Mouse (Mus musculus) T-helper 1 cell (primary cell): ENCODE results near the gene Olfr524.

ENCODE experiments used
- in situ Hi-C: fragments of 300-600 bp; cut with MboI, MseI; formaldehyde crosslinking; loops from one replicate; pipeline ENCODE4 v1.15.1; 2025; ENCODE audit warnings: high pct_unique_total_duplicates

The Olfr524 gene

DNA sequence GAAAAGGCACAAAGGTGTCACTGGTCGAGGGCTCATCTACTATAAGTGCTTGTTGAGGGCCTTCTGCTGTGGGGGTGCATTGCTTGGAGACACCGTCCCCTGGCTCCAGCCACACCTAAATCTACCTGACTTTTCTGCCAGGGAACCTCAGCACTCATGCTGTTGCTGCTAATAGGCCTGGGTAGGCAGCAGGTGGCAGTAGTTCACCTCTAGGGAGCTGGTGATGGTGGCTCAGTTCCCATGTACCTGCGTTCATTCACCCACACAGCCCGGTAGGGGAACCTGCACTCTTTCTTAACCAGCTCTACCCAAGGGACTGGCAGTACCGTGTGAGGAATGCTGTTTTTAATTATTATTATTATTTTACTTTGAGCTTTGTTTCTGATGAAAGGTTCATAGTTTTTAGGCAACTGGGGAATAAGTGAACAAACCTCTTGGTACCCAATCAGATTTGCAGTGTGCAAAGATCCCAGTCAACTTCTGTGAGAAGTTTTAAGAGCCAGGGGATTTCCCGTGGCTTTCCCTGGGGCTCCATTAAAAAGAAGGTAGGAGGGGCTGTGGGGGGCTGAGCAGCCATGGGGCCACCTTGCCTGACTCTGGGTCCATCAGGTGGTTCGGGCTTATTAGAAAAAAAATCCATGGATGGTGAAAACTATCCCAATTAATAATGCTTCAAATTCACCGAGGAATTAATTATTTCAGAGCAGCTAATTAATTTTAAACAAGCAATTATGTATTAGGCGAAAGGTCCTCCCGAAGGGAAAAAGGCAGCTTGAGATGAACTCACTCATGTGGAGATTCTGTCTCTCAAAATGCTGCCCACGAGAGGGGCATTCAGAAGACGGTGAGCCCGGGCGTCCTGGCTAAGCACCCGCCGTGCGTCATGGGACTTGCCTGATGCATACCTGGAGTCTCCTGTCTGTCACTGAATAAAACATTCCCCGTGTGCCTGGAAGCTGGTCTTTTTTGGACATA is 18.8 kb downstream of the Olfr524 start:
- in situ Hi-C loops, result loop anchor here (5.0 kb wide), 1 partner anchor 605 kb away; no protein-coding TSS in a partner anchor

DNA sequence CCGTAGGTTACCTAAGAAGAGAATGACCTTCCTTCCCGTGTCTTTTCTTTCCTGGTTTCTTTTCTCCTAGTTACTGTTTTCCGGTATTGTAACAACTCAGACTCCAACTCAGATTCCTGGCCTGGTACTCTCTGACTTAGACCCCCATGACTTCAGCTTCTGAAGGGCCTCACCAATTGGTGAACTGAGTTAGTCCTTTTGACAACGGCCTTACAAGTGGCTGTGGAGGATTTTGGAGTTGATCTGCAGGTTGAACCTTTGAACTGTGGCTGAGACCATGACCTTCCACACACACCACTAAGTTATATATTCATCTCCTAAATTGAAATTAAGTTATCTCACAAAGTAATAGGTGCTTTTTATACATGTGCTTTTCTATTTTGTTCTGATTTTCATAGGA is 21.6 kb downstream of the Olfr524 start:
- in situ Hi-C loops, result no loop called here

DNA sequence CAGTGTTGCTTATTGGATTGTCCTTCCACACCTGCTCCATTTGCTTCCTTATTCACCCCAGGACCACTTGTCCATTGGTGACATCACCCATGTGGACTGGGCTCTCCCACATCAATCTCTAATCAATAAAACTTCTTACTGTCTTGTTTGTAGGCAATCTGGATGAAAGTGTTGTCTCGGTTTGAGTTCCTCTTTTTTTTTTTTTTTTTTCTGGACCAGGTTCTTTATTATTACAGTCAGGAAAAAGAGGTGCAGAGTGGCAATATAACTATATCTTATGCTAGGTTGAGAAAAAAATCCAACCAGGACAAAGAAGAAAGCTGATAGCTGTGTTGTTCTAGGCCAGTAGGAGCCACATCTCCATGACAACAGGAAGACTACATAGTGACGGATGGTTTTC is 25.1 kb downstream of the Olfr524 start:
- in situ Hi-C loops, result no loop called here

DNA sequence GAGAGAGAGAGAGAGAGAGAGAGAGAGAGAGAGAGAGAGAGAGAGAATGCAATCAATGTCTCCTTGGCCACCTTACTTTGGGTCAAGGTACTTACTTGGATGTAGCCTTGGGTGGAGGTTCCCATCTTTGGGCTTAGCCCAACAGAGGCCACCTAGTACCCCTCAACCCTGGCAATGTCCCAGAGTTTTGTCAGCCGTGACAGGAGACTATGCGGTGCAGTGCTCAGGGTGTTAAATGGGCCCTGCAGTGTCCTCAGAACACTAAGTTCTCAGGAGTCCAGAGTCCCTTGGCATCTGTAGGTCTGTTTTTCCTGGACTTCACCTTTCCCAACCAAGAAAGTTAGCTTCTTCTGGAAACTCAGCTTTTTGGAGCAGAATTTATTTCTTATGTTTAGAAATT is 26.6 kb downstream of the Olfr524 start:
- in situ Hi-C loops, result loop anchor here (5.0 kb wide), 1 partner anchor 633 kb away; no protein-coding TSS in a partner anchor

DNA sequence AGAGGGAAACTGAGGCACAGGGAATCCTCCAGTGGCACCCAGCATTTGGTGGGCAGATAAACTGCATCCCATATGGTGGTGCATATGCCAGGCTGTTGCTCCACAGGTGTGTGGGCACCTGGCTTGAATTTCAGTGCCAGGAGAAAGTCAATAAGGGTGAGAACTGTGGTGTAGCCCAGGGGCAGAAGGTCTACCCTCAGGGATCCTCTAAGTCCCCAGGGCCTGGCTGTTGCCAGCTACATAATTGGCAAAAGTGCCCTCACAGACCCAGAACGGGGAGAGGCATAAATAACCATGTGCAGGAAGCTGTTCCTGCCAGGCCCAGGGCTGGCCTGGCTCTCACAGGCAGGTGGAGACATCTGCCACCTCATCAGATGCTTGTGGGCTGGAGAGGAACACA is 32.8 kb downstream of the Olfr524 start, which contains the start of gene Olfr523:
Gene Olfr523 (plus strand): TSS at position 282 of the 400 bp plus-strand sequence.
- in situ Hi-C loops, result no loop called here

DNA sequence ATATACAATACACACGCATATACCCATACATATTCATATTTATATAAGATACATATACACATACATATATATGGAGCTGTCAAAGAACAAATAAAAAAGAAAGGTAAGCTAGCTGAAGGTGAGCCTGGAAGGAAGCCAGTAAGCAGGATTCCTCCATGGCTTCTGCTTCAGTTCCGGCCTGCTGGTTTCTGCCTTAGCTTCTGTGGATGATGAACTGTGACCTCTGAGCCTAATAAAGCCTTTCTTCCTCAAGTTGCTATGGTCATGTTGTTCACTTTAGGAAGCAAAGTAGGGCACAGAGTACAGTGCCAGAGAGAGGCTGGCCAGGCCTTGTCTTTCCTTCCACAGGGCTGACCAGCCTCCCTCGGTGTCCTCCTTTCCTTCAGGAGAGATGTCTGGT is 34.9 kb downstream of the Olfr524 start:
- in situ Hi-C loops, result no loop called here

DNA sequence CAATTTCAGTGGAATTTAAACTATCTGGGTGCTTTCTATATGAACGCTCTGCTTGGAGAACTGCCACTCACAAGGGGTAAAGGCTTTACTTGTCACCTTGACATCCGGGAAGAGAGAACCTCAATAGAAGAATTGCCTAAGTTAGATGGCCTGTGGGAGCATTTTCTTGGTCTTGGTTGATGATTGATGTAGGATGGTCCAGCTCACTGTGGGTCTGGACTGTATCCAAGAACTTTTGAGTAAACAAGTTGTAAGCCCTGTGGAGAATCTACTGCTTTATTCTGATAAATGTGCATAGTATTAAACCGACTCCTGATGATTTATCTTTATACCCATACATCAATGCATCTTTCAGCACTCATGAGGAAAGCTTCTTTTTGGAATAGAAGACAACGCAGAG is 36.4 kb downstream of the Olfr524 start:
- in situ Hi-C loops, result no loop called here

DNA sequence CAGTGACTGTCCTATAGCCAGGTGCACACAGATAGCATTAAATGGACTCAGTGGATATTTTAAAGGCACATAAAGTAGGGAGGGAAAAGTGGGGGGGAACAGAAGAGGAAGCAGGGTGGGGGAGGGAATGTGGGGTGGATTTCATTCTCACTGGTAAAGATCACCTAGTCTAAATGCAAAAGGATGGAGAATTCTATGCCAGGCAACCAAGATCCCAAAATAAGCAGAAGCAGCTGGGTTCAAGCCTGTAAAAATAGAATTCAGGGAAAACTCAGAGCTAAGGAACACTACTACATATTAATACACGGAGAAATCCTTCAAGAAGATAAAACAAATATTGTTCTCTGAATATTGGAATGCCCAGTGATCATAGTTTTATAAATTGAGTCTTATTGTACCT is 37.8 kb downstream of the Olfr524 start:
- in situ Hi-C loops, result no loop called here

DNA sequence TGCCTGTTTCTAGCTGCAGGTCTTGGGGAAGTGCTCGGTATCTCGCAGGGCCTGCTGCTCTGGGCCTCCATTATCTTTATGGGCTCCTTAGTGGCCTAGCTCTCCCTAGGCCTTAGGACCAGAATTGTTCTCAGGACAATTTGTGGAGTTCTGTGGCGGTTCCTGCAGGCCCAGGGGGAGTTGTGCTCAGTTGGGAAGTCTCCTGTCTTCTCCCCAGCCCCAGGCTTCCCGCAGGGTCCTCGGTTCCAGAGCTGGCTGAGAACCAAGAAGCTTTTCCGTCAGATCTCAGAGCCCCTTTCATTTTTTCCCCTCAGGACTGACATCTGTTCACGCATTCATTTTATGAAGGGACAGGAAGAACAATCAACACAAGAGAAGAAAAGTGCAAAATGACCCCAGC is 41.1 kb downstream of the Olfr524 start, which contains the start of gene Olfr522:
Gene Olfr522 (minus strand): TSS at position 101 of the 400 bp plus-strand sequence.
- in situ Hi-C loops, result no loop called here

DNA sequence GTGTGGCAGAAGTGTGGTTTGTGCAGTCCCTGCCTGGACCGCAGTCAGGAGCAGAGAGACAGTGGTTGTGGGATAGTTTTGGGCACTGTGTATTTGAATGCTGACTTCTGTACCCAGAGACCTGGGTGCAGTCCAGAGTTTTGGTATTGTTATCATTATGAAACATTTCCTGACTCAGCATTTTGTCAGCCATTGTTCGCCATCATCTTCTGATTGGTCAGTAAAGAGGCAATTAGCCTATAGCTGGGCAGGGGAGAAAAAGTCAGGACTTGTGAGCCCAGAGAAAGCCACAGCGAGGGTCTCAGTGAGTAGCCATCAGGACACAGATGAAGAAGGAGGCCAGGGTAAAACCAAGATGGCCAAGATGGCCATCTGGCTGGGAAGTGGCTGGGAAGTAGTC is 45.4 kb downstream of the Olfr524 start:
- in situ Hi-C loops, result no loop called here

DNA sequence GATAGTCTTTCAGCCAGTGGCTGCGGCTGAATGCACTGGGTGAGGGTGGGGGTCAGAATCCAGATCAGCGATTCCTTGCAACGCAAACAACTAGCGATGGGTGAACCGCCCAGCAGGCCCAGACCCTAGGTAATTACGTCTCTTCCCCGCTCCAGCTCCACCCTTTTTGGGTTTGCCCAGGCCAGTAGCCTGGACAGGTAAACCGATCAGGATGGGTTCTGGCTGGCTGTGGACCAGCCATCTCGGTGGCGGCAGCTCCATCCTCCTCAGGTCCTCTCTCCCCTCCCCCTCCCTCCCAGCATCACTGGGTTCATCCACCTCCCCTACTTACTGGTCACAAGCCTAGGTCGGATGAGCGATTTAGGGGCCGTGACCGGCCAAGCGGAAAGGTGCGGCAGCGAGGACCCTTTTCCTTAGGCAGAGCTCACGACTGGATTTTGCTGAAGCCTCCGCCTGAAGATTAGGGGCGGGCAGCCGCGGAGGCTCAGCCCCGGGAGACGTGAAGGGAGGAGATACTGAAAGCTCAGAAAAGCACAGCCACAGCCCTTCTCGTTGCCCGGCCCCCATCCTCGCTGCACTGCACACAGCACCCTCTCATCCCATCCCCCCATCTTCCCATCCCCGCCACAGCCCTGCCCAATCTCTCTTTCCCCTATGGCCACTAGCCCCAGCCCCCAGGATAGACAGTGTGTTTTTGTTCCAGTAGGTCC is 51.4 kb downstream of the Olfr524 start, which contains the start of gene Sprn:
Gene Sprn (minus strand): TSS at position 660 of the 710 bp plus-strand sequence.
- in situ Hi-C loops, result no loop called here

DNA sequence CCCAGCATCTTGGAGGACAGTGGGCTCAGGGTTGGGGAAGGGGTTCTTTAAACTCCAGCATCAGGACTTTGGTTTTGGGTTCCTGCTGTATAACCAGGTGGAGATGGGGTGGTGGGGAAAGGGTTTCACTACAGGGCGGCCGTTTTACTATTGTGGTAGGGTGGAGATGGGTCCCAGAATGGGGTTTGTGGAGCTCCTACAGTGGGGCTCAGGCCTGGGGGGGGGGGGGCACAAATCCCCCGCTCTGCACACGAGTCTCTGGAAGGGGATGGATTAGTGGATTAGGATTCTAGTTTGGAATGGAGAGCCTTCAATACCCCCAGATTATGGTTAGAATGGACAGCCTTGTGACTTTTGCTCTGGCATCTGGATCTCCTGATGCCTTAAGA is 51.9 kb downstream of the Olfr524 start:
- in situ Hi-C loops, result no loop called here

DNA sequence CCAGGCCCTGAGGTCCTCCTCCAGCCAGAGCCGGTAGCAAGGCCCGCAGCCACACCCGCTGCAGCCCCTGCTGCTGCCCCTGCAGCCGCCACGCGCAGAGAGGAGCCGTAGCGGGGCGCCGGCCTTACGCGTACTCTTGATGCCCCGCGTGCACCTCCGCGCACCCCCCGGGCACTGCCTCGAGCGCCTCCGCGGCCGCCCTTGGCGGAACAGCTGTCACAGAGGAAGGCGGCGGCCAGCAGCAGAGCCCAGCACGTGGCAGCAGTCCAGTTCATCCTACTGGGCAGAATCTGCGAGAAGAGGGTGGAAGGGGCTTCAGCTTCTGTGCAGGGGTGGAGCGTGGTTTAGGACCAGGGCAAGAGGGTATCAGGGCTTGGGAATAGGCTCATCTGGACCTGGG is 52.4 kb downstream of the Olfr524 start:
- in situ Hi-C loops, result no loop called here
